Mouse (Mus musculus): ENCODE data around the gene Rbx1. TPM values are rescaled to one million over a fixed set of nuclear protein-coding genes. Genes with fewer than 3 reads are reported as not detected.
"Not testable (repeated sequence)": the region's sequence is repeated elsewhere in the genome, so short reads cannot be mapped to it uniquely, and the experiment has no call there.

Rbx1 gene
- total and polyA plus RNA-seq, 3 experiments, result 228 to 778 (median 307) TPM

GRCm38 (mm10) chr15:81480284-81480683 lies 14.2 kb downstream of the Rbx1 start:
- TF ChIP-seq ZNF384 (IDR thresholded peaks at IDR 0.05; ENCODE audit: low read depth, low read length), result peak; percentile 79
- H3K36me3 ChIP-seq (ENCODE audit: control insufficient read depth in 1 of 2, insufficient read depth in 2 of 2, low read length in 2 of 2); DNase-seq (ENCODE audit: low read depth, low spot score); H3K9me3 ChIP-seq (replicated peaks; ENCODE audit: insufficient read depth, low read length); H3K27ac ChIP-seq (ENCODE audit: control insufficient read depth, low read depth, low read length); H3K27me3 ChIP-seq (ENCODE audit: control insufficient read depth in 1 of 2, insufficient read depth in 2 of 2, low read length in 2 of 2); H3K4me3 ChIP-seq (ENCODE audit: control insufficient read depth in 1 of 2, insufficient read depth in 1 of 2, low read depth in 2 of 2, low read length in 2 of 2); H3K9ac ChIP-seq (ENCODE audit: control insufficient read depth, low read depth, low read length, poor library complexity, severe bottlenecking); H3K79me2 ChIP-seq (ENCODE audit: control insufficient read depth, insufficient read depth, low read length, poor library complexity): not testable (repeated sequence)
- H3K4me1 ChIP-seq (ENCODE audit: control insufficient read depth in 1 of 2, insufficient read depth in 2 of 2, low read length in 2 of 2), result peaks cover 0 to 12% of the 10 kb centered on the region in 2 experiments; a peak in 3 of 4 replicates

GRCm38 (mm10) chr15:81480977-81481379 lies 14.9 kb downstream of the Rbx1 start:
- Histone ChIP-seq H3K4me1 (ENCODE audit: control insufficient read depth in 1 of 2, insufficient read depth in 2 of 2, low read length in 2 of 2) (peaks cover 0 to 12% of the 10 kb centered on the region in 2 experiments; a peak in 3 of 4 replicates), H3K27ac (ENCODE audit: control insufficient read depth, low read depth, low read length) (0 out of 2 replicates have a peak overlapping the region, but pooled peaks have one; percentile 20), H3K4me3 (ENCODE audit: control insufficient read depth in 1 of 2, insufficient read depth in 1 of 2, low read depth in 2 of 2, low read length in 2 of 2) (peak overlapping the region; percentile 76 to 89), H3K27me3 (ENCODE audit: control insufficient read depth in 1 of 2, insufficient read depth in 2 of 2, low read length in 2 of 2) (no peaks in the 10 kb centered on the region), H3K9me3 (replicated peaks; ENCODE audit: insufficient read depth, low read length) (no peaks in the 10 kb centered on the region), H3K36me3 (ENCODE audit: control insufficient read depth in 1 of 2, insufficient read depth in 2 of 2, low read length in 2 of 2) (peaks cover 0 to 9% of the 10 kb centered on the region in 2 experiments; a peak in 2 of 4 replicates), H3K9ac (ENCODE audit: control insufficient read depth, low read depth, low read length, poor library complexity, severe bottlenecking) (peak overlapping the region; percentile 58), H3K79me2 (ENCODE audit: control insufficient read depth, insufficient read depth, low read length, poor library complexity) (no peaks in the 10 kb centered on the region)
- TF ChIP-seq MYC (IDR thresholded peaks at IDR 0.05; ENCODE audit: low read depth, low read length) (peak; percentile 83), TAL1 (IDR thresholded peaks at IDR 0.05; ENCODE audit: low read length) (no peak), NELFE (IDR thresholded peaks at IDR 0.05; ENCODE audit: low read depth, low read length) (peak; percentile 56; the same call in 1 of the 2 replicates), BHLHE40 (IDR thresholded peaks at IDR 0.05; ENCODE audit: borderline replicate concordance, low read depth, low read length) (peak; percentile 73; the same call in 1 of the 2 replicates), SIN3A (IDR thresholded peaks at IDR 0.05; ENCODE audit: low read length) (peak; percentile 74), HCFC1 (IDR thresholded peaks at IDR 0.05; ENCODE audit: low read depth, low read length) (peak; percentile 55; the same call in 1 of the 2 replicates), CTCF (IDR thresholded peaks at IDR 0.05 in 2 of 3, conservative IDR thresholded peaks at IDR 0.05 in 1 of 3; ENCODE audit: control insufficient read depth in 1 of 3, insufficient read depth in 1 of 3, low read depth in 2 of 3, low read length in 3 of 3, poor library complexity in 1 of 3, severe bottlenecking in 1 of 3) (no peak), MXI1 (IDR thresholded peaks at IDR 0.05; ENCODE audit: low read depth, low read length) (peak; percentile 91), GATA1 (IDR thresholded peaks at IDR 0.05; ENCODE audit: low read depth, low read length) (no peak), POLR2A (IDR thresholded peaks at IDR 0.05; ENCODE audit: control insufficient read depth in 1 of 2, insufficient read depth in 1 of 2, low read depth in 1 of 2, low read length in 2 of 2, poor library complexity in 1 of 2) (peak; percentile 41 to 73; a peak in 2 of 4 replicates), CHD1 (IDR thresholded peaks at IDR 0.05; ENCODE audit: low read depth, low read length) (no peak), MAX (IDR thresholded peaks at IDR 0.05; ENCODE audit: low read length) (peak; percentile 60), TBP (IDR thresholded peaks at IDR 0.05; ENCODE audit: low read depth, low read length) (peak; percentile 64; the same call in 1 of the 2 replicates), USF2 (IDR thresholded peaks at IDR 0.05; ENCODE audit: borderline replicate concordance in 1 of 2, insufficient read depth in 1 of 2, low read depth in 1 of 2, low read length in 2 of 2) (peak; percentile 0 to 45; a peak in 1 of 4 replicates), EP300 (IDR thresholded peaks at IDR 0.05; ENCODE audit: low read depth in 1 of 2, low read length in 2 of 2) (0 out of 4 replicates have a peak, but pooled peaks of 1 of the 2 experiments have one; percentile 3), USF1 (IDR thresholded peaks at IDR 0.05; ENCODE audit: low read depth, low read length) (peak; percentile 86)
- DNase-seq (ENCODE audit: low read depth, low spot score), result peak; percentile 97

All from MEL (cell line).